Mouse (Mus musculus): ENCODE data around the gene Vars. TPM values are rescaled to one million over a fixed set of nuclear protein-coding genes. Genes with fewer than 3 reads are reported as not detected.
A peak's percentile ranks its signal among the peaks of the same experiment; 100 is the strongest.
"Not testable (repeated sequence)": the region's sequence is repeated elsewhere in the genome, so short reads cannot be mapped to it uniquely, and the experiment has no call there.

The Vars gene
- polyA plus RNA-seq (2014; fragmentation: Nextera tagmentation; extraction: Ambion mirVana) = 51.0 and 51.6 TPM in 2 replicates

DNA sequence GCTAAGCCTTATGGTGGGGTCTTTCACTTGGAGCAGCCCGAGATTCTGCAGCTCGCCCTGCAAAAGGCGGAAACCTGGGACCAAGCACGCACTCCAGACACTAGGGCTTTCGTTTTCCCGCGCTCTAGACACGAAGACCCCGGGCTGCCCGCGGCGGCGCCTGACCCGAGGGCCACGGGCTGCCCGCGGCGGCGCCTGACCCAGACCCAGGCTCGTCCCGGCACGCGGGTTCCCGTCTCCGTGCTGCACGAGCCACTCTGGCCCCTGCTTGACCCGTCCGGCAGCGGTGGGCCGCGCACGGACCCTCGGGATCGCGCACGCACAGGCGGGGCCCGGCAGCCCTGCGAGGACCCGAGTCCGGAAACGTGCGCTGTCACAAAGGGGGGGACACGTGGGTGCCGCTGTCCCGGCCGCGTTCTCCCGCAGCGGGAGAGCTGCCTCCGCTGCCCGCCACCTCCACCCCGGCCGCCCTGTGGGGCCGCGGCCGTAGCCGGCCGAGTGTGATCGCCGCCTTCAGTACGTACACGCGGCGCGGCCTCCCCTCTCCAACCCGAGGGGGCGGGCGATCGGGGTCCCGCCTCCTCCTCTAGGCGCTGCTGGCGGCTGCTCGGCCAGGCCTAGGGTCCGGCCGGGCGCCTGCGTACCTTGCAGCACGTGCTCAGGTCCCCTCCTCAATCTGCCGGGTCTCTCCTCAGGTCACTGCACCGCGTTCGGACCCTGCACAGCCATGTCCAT, at the start of gene Vars:
TSS of gene Vars (plus strand) at position 271 of the 735 bp plus-strand sequence.
- peak within 1 kb of the TSS; percentile 92 for H3K9ac ChIP-seq
- WGBS = under 1% methylated on average over 66 of the region's 83 CpGs

DNA sequence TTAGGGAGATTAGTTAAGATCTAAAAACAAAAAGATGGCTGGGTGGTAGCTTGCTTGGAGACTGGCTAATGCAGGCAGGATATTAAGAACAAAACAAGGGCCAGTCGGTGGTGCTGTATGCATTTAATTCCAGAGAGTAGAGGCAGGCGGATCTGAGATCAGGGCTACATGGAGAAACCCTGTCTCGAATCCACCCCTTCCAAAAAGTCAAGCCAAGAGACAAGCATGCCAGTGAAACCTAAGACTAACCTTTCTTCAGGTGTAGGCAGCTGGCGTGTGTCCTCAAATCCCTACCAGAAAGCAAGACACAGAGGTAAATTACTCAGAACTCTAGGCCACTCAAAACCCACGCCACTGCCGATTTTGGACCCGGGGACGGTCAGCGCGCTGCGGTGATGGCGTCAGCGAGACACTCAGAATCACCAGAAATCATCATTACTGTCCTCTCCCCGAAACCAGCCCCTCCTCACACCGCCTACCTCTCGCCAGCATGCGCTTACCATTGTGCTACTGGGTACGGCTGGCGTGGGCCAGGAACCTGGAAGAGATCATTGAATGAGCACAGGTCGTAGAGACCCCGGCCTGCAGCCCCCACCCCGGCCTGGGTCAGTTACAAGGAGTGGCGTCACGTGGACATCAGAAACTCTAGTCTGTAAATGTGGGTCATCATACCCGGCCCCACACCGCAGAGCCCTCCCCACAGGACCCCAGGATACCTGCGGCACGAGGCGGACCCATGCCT, 49.0 kb upstream of the Vars start:
- H3K27ac ChIP-seq = peak overlapping the region; percentile 86
- peaks cover 11% of the 10 kb centered on the region for H3K27me3 ChIP-seq (ENCODE audit: control insufficient read depth, insufficient read depth, low read length)
- peak overlapping the region; percentile 83 for H3K4me2 ChIP-seq (replicated peaks)
- H3K9ac ChIP-seq = peak overlapping the region; percentile 98
- H3K9me3 ChIP-seq (ENCODE audit: control insufficient read depth, low read length) = no peaks in the 10 kb centered on the region
- H3K4me3 ChIP-seq (replicated peaks; ENCODE audit: low read length) = peak overlapping the region; percentile 74
- peaks cover 29% of the 10 kb centered on the region for H3K36me3 ChIP-seq (replicated peaks; ENCODE audit: control insufficient read depth, insufficient read depth)
- no peak for ATAC-seq (ENCODE audit: low FRiP score)
- under 1% methylated on average over 29 of the region's 29 CpGs for whole genome bisulfite sequencing
- H3K4me1 ChIP-seq (replicated peaks; ENCODE audit: control insufficient read depth, insufficient read depth, low read length) = peaks cover 15% of the 10 kb centered on the region
- DNase-seq (ENCODE audit: low spot score) = peak; percentile 47

More for the DNA sequence above, at the start of gene Vars:
- H3K27ac ChIP-seq = peak within 1 kb of the TSS; percentile 96
- H3K9me3 ChIP-seq (ENCODE audit: control insufficient read depth, low read length) = no peaks in the 10 kb centered on the region
- ATAC-seq (ENCODE audit: low FRiP score) (peak; percentile 88), DNase-seq (ENCODE audit: low spot score) (peak; percentile 81)
- peak within 1 kb of the TSS; percentile 92 for H3K4me3 ChIP-seq (replicated peaks; ENCODE audit: low read length)
- H3K4me2 ChIP-seq (replicated peaks) = peak within 1 kb of the TSS; percentile 100
- H3K36me3 ChIP-seq (replicated peaks; ENCODE audit: control insufficient read depth, insufficient read depth) = peaks cover 18% of the 10 kb centered on the region
- H3K4me1 ChIP-seq (replicated peaks; ENCODE audit: control insufficient read depth, insufficient read depth, low read length) = peaks cover 17% of the 10 kb centered on the region
- no peaks in the 10 kb centered on the region for H3K27me3 ChIP-seq (ENCODE audit: control insufficient read depth, insufficient read depth, low read length)

DNA sequence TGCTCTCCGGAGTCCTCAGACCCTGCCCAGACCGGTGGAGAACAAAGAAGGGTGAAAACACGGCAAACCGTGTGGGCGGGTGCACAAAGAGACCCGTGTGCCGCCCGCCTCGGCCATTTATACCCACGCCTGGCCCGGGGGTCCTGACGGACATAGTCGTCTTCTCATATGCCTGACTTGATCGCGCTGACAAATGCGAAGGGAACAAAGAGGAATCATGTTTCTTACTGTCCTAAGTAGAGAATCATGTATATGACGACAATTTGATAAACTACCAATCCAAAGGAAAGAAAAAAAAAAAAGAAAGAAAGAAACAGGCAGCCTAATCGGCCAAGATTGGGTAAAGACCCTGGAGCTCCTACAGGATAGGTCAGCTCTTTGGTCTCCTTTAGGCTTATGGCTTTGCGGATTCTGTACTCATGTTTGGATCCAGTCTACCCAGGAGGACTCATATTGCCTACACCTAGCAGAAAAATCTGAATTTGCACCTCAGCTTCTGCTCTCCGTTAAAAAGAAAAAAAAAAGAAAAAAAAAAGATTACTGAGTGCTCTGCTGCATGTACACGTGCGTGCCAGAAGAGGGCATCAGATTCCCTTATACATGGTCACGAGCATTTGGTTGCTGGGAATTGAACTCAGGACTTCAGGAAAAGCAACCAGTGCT, 48.3 kb upstream of the Vars start:
- Histone ChIP-seq H3K27ac (peak overlapping the region; percentile 86), H3K9ac (peak overlapping the region; percentile 98), H3K9me3 (ENCODE audit: control insufficient read depth, low read length) (no peaks in the 10 kb centered on the region), H3K36me3 (replicated peaks; ENCODE audit: control insufficient read depth, insufficient read depth) (peaks cover 29% of the 10 kb centered on the region), H3K4me2 (replicated peaks) (peak overlapping the region; percentile 83), H3K4me3 (replicated peaks; ENCODE audit: low read length) (peak overlapping the region; percentile 74), H3K27me3 (ENCODE audit: control insufficient read depth, insufficient read depth, low read length) (peaks cover 11% of the 10 kb centered on the region), H3K4me1 (replicated peaks; ENCODE audit: control insufficient read depth, insufficient read depth, low read length) (peaks cover 15% of the 10 kb centered on the region)
- ATAC-seq (ENCODE audit: low FRiP score) (peak; percentile 86), DNase-seq (ENCODE audit: low spot score) (peak; percentile 90)
- WGBS = 1% methylated on average over 23 of the region's 23 CpGs

DNA sequence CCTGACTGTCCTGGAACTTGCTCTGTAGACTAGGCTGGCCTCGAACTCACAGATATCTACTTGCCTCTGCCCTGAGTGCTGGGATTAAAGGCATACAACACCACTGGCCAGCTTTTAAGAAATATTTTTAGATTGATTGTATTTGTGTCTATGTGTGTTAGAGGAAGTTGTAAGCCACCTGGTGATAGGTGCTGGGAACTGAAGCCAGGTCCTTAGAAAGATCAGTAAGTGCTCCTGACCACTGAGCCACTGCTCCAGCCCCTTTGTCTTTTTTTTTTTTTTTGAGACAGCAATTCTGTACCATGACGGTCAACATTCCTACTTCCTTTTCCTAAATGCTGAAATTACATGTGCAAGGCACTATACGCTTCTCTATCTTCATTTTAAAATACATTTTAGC, 47.5 kb upstream of the Vars start:
- Histone ChIP-seq H3K4me3 (replicated peaks; ENCODE audit: low read length) (no peak overlapping the region; the same call in 1 of the 2 replicates), H3K4me2 (replicated peaks) (0 out of 2 replicates have a peak overlapping the region, but pooled peaks have one; percentile 83), H3K27ac (peak overlapping the region; percentile 86; the same call in 1 of the 2 replicates)

DNA sequence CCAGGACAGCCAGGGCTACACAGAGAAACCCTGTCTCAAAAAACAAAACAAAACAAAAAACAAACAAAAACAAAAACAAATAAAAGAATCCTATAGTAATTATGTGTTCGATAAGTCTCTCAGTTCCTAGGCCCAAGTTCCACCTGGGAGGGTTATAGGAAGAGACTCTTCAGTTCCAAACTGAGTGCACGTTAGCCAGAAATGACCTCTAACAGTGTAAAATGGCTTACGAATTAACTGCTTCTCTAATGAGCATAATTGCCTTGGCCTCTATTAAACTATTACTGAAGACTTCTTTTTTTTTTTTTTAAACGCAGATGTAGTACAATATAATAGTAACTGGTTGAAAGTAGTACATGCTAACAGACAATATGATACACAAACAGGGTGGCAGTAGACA, 46.9 kb upstream of the Vars start:
- peaks cover 15% of the 10 kb centered on the region for H3K4me1 ChIP-seq (replicated peaks; ENCODE audit: control insufficient read depth, insufficient read depth, low read length)
- 92% methylated on average over 4 of the region's 4 CpGs for WGBS

More for the DNA sequence above, 47.5 kb upstream of the Vars start:
- Histone ChIP-seq H3K9ac (no peak overlapping the region), H3K9me3 (ENCODE audit: control insufficient read depth, low read length) (no peaks in the 10 kb centered on the region), H3K27me3 (ENCODE audit: control insufficient read depth, insufficient read depth, low read length) (peaks cover 11% of the 10 kb centered on the region), H3K36me3 (replicated peaks; ENCODE audit: control insufficient read depth, insufficient read depth) (peaks cover 29% of the 10 kb centered on the region), H3K4me1 (replicated peaks; ENCODE audit: control insufficient read depth, insufficient read depth, low read length) (peaks cover 15% of the 10 kb centered on the region)
- 89% methylated on average over 3 of the region's 3 CpGs for WGBS
- DNase-seq (ENCODE audit: low spot score) (no peak), ATAC-seq (ENCODE audit: low FRiP score) (no peak)

DNA sequence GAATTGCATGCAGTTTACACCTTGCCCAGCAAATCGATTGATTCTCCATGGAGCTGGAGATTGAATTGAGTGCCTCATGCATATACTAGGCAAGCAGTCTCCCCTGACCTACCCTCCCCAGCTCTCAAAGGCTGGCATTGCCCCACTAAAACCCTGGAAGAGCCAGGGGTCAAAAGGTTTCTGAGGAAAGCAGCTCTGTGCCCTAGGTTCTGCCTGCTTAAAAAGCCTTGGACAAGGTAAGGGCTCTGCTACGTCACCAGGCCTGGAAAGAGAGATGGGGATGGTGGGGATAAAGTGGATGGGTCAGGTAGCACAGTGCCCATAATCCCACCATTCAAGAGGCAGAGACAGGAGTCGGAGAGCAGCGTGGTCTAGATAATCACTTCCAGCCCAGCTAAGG, 46.0 kb upstream of the Vars start:
- Histone ChIP-seq H3K36me3 (replicated peaks; ENCODE audit: control insufficient read depth, insufficient read depth) (peaks cover 16% of the 10 kb centered on the region), H3K27me3 (ENCODE audit: control insufficient read depth, insufficient read depth, low read length) (peaks cover 17% of the 10 kb centered on the region), H3K4me1 (replicated peaks; ENCODE audit: control insufficient read depth, insufficient read depth, low read length) (peaks cover 21% of the 10 kb centered on the region), H3K4me2 (replicated peaks) (no peak overlapping the region), H3K27ac (no peak overlapping the region), H3K9me3 (ENCODE audit: control insufficient read depth, low read length) (no peaks in the 10 kb centered on the region), H3K4me3 (replicated peaks; ENCODE audit: low read length) (no peak overlapping the region), H3K9ac (no peak overlapping the region)
- WGBS = 86% methylated on average over 4 of the region's 4 CpGs
- DNase-seq (ENCODE audit: low spot score) = no peak
- ATAC-seq (ENCODE audit: low FRiP score) = no peak

More for the DNA sequence above, 46.9 kb upstream of the Vars start:
- no peak overlapping the region for H3K9ac ChIP-seq
- H3K4me3 ChIP-seq (replicated peaks; ENCODE audit: low read length) = no peak overlapping the region
- DNase-seq (ENCODE audit: low spot score) = no peak
- H3K9me3 ChIP-seq (ENCODE audit: control insufficient read depth, low read length) = no peaks in the 10 kb centered on the region
- H3K4me2 ChIP-seq (replicated peaks) = no peak overlapping the region
- no peak overlapping the region for H3K27ac ChIP-seq
- peaks cover 23% of the 10 kb centered on the region for H3K36me3 ChIP-seq (replicated peaks; ENCODE audit: control insufficient read depth, insufficient read depth)
- ATAC-seq (ENCODE audit: low FRiP score) = no peak
- peaks cover 11% of the 10 kb centered on the region for H3K27me3 ChIP-seq (ENCODE audit: control insufficient read depth, insufficient read depth, low read length)

DNA sequence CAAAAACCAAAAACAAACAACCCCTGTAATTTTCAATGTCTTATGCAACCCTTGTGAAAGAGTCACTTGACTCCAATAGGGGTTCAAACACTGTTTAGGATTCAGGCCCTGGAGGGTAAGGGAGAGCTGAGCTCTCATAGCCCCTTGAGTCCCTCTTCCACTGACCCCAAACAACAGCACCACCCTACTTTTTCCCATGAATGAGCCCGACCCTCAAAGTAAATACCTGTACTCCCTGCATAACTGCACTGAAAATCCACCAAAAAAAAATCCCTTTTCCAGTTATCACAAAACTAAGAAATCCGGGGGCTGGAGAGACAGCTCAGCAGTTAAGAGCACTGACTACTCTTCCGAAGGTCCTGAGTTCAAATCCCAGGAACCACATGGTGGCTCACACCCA, 44.9 kb upstream of the Vars start:
- Histone ChIP-seq H3K4me3 (replicated peaks; ENCODE audit: low read length) (no peak overlapping the region), H3K36me3 (replicated peaks; ENCODE audit: control insufficient read depth, insufficient read depth) (peaks cover 5% of the 10 kb centered on the region), H3K4me1 (replicated peaks; ENCODE audit: control insufficient read depth, insufficient read depth, low read length) (peaks cover 11% of the 10 kb centered on the region), H3K27ac (no peak overlapping the region), H3K4me2 (replicated peaks) (no peak overlapping the region), H3K9me3 (ENCODE audit: control insufficient read depth, low read length) (no peaks in the 10 kb centered on the region), H3K9ac (no peak overlapping the region), H3K27me3 (ENCODE audit: control insufficient read depth, insufficient read depth, low read length) (peaks cover 25% of the 10 kb centered on the region)
- DNase-seq (ENCODE audit: low spot score) (no peak), ATAC-seq (ENCODE audit: low FRiP score) (no peak)
- WGBS = 84% methylated on average over 3 of the region's 3 CpGs

DNA sequence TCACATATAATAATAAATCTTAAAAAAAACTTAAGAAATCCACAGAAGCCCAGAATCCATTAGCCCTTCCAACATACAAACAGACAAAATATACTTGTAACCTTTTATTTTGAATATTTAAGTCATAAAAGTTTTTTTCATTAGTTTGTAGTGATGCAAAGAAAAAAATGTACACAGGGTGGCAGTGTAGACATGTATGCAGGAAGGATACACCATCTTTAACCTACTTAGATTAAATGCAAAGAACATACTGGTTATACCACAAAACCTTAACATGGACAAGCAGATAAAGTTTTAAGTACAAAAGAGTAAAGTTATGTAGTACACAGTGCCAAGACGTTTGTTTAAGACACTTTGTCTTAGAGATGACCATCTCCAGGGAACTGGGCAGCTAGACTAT, 44.4 kb upstream of the Vars start:
- no peak for ATAC-seq (ENCODE audit: low FRiP score)
- H3K4me2 ChIP-seq (replicated peaks) = no peak overlapping the region
- 38% methylated on average over 1 of the region's 1 CpGs for WGBS
- no peak overlapping the region for H3K9ac ChIP-seq
- peak; percentile 51 for DNase-seq (ENCODE audit: low spot score)
- no peak overlapping the region for H3K4me3 ChIP-seq (replicated peaks; ENCODE audit: low read length)
- no peaks in the 10 kb centered on the region for H3K9me3 ChIP-seq (ENCODE audit: control insufficient read depth, low read length)
- no peak overlapping the region for H3K27ac ChIP-seq
- H3K27me3 ChIP-seq (ENCODE audit: control insufficient read depth, insufficient read depth, low read length) = peaks cover 27% of the 10 kb centered on the region
- peaks cover under 1% of the 10 kb centered on the region; the same call in 1 of the 2 replicates for H3K36me3 ChIP-seq (replicated peaks; ENCODE audit: control insufficient read depth, insufficient read depth)
- 0 out of 2 replicates have a peak, but pooled peaks cover 7% of the 10 kb centered on the region for H3K4me1 ChIP-seq (replicated peaks; ENCODE audit: control insufficient read depth, insufficient read depth, low read length)

DNA sequence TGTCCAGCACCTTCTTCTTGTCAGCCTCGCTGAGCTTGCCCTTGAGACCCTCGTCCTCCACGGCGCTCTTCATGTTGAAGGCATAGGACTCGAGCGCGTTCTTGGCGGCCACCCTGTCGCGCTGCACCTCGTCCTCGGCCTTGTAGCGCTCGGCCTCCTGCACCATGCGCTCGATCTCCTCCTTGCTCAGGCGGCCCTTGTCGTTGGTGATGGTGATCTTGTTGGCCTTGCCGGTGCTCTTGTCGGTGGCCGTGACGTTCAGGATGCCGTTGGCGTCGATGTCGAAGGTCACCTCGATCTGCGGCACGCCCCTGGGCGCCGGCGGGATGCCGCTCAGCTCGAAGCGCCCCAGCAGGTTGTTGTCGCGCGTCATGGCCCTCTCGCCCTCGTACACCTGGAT, 43.5 kb upstream of the Vars start:
- not testable (repeated sequence) for H3K4me3 ChIP-seq (replicated peaks; ENCODE audit: low read length); H3K9me3 ChIP-seq (ENCODE audit: control insufficient read depth, low read length); DNase-seq (ENCODE audit: low spot score); H3K36me3 ChIP-seq (replicated peaks; ENCODE audit: control insufficient read depth, insufficient read depth); ATAC-seq (ENCODE audit: low FRiP score); H3K27ac ChIP-seq; H3K9ac ChIP-seq; H3K4me2 ChIP-seq (replicated peaks); H3K4me1 ChIP-seq (replicated peaks; ENCODE audit: control insufficient read depth, insufficient read depth, low read length)
- peaks cover 34% of the 10 kb centered on the region for H3K27me3 ChIP-seq (ENCODE audit: control insufficient read depth, insufficient read depth, low read length)
- WGBS = 13% methylated on average over 35 of the region's 40 CpGs
